Mouse (Mus musculus) midbrain, embryonic 16.5 days (tissue): ENCODE measurements at regions not wholly inside any gene's neighbourhood (a gene's known extent, or its start where the extent isn't known, plus 50 kb on each side); places are given as distances from the start of the nearest gene placed in this dataset.

Experiments used
- ATAC-seq: fragments of 200-750 bp; cut with Nextera tagmentation; 2 replicates; pipeline ENCODE4 v1.8.0; 2017; ENCODE audit warnings: moderate TSS enrichment
- H3K27ac ChIP-seq: fragments of 300-500 bp; sonication (generic); 2 replicates; pipeline ENCODE4 v1.5.1; 2014; ENCODE audit warnings: mild to moderate bottlenecking, low read length, mixed read lengths
- H3K27me3 ChIP-seq: fragments of 300-500 bp; sonication (generic); 2 replicates; pipeline ENCODE4 v1.6.1; 2014; ENCODE audit warnings: low read depth, low read length, mixed read lengths; ENCODE audit not compliant: control insufficient read depth, insufficient read depth
- H3K36me3 ChIP-seq: fragments of 300-500 bp; sonication (generic); 2 replicates; pipeline ENCODE4 v1.6.1; 2014; ENCODE audit warnings: mild to moderate bottlenecking, low read length, moderate library complexity, mixed read lengths; ENCODE audit not compliant: control insufficient read depth, insufficient read depth
- H3K4me1 ChIP-seq: fragments of 300-500 bp; sonication (generic); 2 replicates; pipeline ENCODE4 v1.6.1; 2014; ENCODE audit warnings: mild to moderate bottlenecking, low read length, mixed read lengths; ENCODE audit not compliant: control insufficient read depth, insufficient read depth
- H3K4me2 ChIP-seq: fragments of 300-500 bp; sonication (generic); 2 replicates; pipeline ENCODE4 v1.6.1; 2014; ENCODE audit warnings: mild to moderate bottlenecking, low read length, mixed read lengths
- H3K4me3 ChIP-seq: fragments of 300-500 bp; sonication (generic); 2 replicates; pipeline ENCODE4 v1.5.1; 2014; ENCODE audit warnings: low read depth, mild to moderate bottlenecking, low read length, moderate library complexity, mixed read lengths
- H3K9ac ChIP-seq: fragments of 300-500 bp; sonication (generic); 2 replicates; pipeline ENCODE4 v1.6.1; 2014; ENCODE audit warnings: low read depth, low read length, mixed read lengths
- H3K9me3 ChIP-seq: fragments of 300-500 bp; sonication (generic); replicated peaks from 2 replicates; pipeline ENCODE4 v1.6.1; 2014; ENCODE audit warnings: mild to moderate bottlenecking, low read length, mixed read lengths; ENCODE audit not compliant: control insufficient read depth, poor library complexity, severe bottlenecking
- WGBS: fragments of 180-500 bp; shearing (Covaris S2); extraction: QIAGEN DNeasy Blood & Tissue Kit; methylation state at CpG from one replicate; pipeline ENCODE4 v1.1.7; 2014; 5-methylcytosine and 5-hydroxymethylcytosine counted together

GRCm38 (mm10) chr10:66548073-66548472, 547.9 kb upstream of the Jmjd1c start:
- no peak for ATAC-seq
- Histone ChIP-seq H3K27ac (no peak overlapping the region), H3K27me3 (peaks cover 5% of the 10 kb centered on the region; the same call in 1 of the 2 replicates), H3K9ac (no peak overlapping the region), H3K4me1 (no peaks in the 10 kb centered on the region), H3K4me3 (no peak overlapping the region), H3K36me3 (no peaks in the 10 kb centered on the region), H3K4me2 (no peak overlapping the region), H3K9me3 (no peaks in the 10 kb centered on the region)
- WGBS: 54% methylated on average over 4 of the region's 4 CpGs

- Histone ChIP-seq H3K4me3 (no peak overlapping the region), H3K27ac (no peak overlapping the region), H3K36me3 (no peaks in the 10 kb centered on the region), H3K4me1 (no peaks in the 10 kb centered on the region), H3K27me3 (peaks cover 5% of the 10 kb centered on the region; the same call in 1 of the 2 replicates), H3K9me3 (no peaks in the 10 kb centered on the region), H3K4me2 (no peak overlapping the region), H3K9ac (no peak overlapping the region)
- no peak for ATAC-seq
- WGBS: 52% methylated on average over 3 of the region's 3 CpGs
Observed at GRCm38 (mm10) chr10:66552919-66553318, 543.0 kb upstream of the Jmjd1c start.

GRCm38 (mm10) chr10:66554259-66554658, 541.7 kb upstream of the Jmjd1c start:
- Histone ChIP-seq H3K4me1 (no peaks in the 10 kb centered on the region), H3K27me3 (peaks cover 5% of the 10 kb centered on the region; the same call in 1 of the 2 replicates)

GRCm38 (mm10) chr10:66558097-66558840, 537.7 kb upstream of the Jmjd1c start:
- Histone ChIP-seq H3K9ac (no peak overlapping the region), H3K4me1 (no peaks in the 10 kb centered on the region), H3K27me3 (no peaks in the 10 kb centered on the region; the same call in 1 of the 2 replicates), H3K27ac (no peak overlapping the region), H3K4me3 (no peak overlapping the region), H3K36me3 (no peaks in the 10 kb centered on the region), H3K4me2 (no peak overlapping the region), H3K9me3 (no peaks in the 10 kb centered on the region)
- 12% methylated on average over 6 of the region's 6 CpGs for WGBS
- ATAC-seq: no peak

More at GRCm38 (mm10) chr10:66554259-66554658, 541.7 kb upstream of the Jmjd1c start:
- no peak overlapping the region for H3K4me3 ChIP-seq
- H3K27ac ChIP-seq: no peak overlapping the region
- H3K9me3 ChIP-seq: no peaks in the 10 kb centered on the region
- 30% methylated on average over 1 of the region's 1 CpGs for WGBS
- ATAC-seq: no peak
- no peak overlapping the region for H3K9ac ChIP-seq
- no peaks in the 10 kb centered on the region for H3K36me3 ChIP-seq
- H3K4me2 ChIP-seq: no peak overlapping the region

- H3K4me1 ChIP-seq: no peaks in the 10 kb centered on the region
- H3K4me3 ChIP-seq: no peak overlapping the region
- no peak overlapping the region for H3K27ac ChIP-seq
- no peaks in the 10 kb centered on the region for H3K9me3 ChIP-seq
- H3K4me2 ChIP-seq: no peak overlapping the region
- ATAC-seq: no peak
- no peak overlapping the region for H3K9ac ChIP-seq
- H3K27me3 ChIP-seq: no peaks in the 10 kb centered on the region
- 42% methylated on average over 6 of the region's 6 CpGs for WGBS
- no peaks in the 10 kb centered on the region for H3K36me3 ChIP-seq
Observed at GRCm38 (mm10) chr10:66565374-66565773, 530.6 kb upstream of the Jmjd1c start.

GRCm38 (mm10) chr10:66574846-66575535, 520.9 kb upstream of the Jmjd1c start:
- no peak overlapping the region for H3K9ac ChIP-seq
- ATAC-seq: peak; percentile 75; the same call in 1 of the 2 replicates
- no peak overlapping the region for H3K27ac ChIP-seq
- no peaks in the 10 kb centered on the region for H3K4me1 ChIP-seq
- H3K27me3 ChIP-seq: no peaks in the 10 kb centered on the region
- 39% methylated on average over 10 of the region's 10 CpGs for WGBS
- H3K4me2 ChIP-seq: no peak overlapping the region
- no peak overlapping the region for H3K4me3 ChIP-seq
- H3K36me3 ChIP-seq: no peaks in the 10 kb centered on the region
- no peaks in the 10 kb centered on the region for H3K9me3 ChIP-seq

GRCm38 (mm10) chr10:66593001-66593400, 502.9 kb upstream of the Jmjd1c start:
- no peak overlapping the region for H3K4me3 ChIP-seq
- no peak overlapping the region for H3K9ac ChIP-seq
- H3K27me3 ChIP-seq: no peaks in the 10 kb centered on the region
- no peaks in the 10 kb centered on the region for H3K9me3 ChIP-seq
- H3K4me2 ChIP-seq: no peak overlapping the region
- no peak overlapping the region for H3K27ac ChIP-seq
- no peaks in the 10 kb centered on the region for H3K36me3 ChIP-seq
- no peaks in the 10 kb centered on the region for H3K4me1 ChIP-seq
- ATAC-seq: no peak
- WGBS: 81% methylated on average over 3 of the region's 3 CpGs

GRCm38 (mm10) chr10:66593506-66593905, 502.4 kb upstream of the Jmjd1c start:
- no peaks in the 10 kb centered on the region for H3K9me3 ChIP-seq
- no peak overlapping the region for H3K27ac ChIP-seq
- ATAC-seq: no peak
- no peak overlapping the region for H3K4me2 ChIP-seq
- H3K36me3 ChIP-seq: no peaks in the 10 kb centered on the region
- H3K4me3 ChIP-seq: no peak overlapping the region
- H3K9ac ChIP-seq: no peak overlapping the region
- no peaks in the 10 kb centered on the region for H3K4me1 ChIP-seq
- WGBS: 74% methylated on average over 6 of the region's 6 CpGs
- no peaks in the 10 kb centered on the region for H3K27me3 ChIP-seq

GRCm38 (mm10) chr10:66597952-66598351, 498.0 kb upstream of the Jmjd1c start:
- no peaks in the 10 kb centered on the region for H3K4me1 ChIP-seq
- H3K9ac ChIP-seq: no peak overlapping the region
- no peaks in the 10 kb centered on the region for H3K27me3 ChIP-seq
- H3K27ac ChIP-seq: no peak overlapping the region
- no peaks in the 10 kb centered on the region for H3K9me3 ChIP-seq
- no peak overlapping the region for H3K4me2 ChIP-seq
- H3K36me3 ChIP-seq: no peaks in the 10 kb centered on the region
- no peak overlapping the region for H3K4me3 ChIP-seq
- 95% methylated on average over 4 of the region's 4 CpGs for WGBS
- no peak for ATAC-seq
